Mouse (Mus musculus): ENCODE results near the gene Smarce1.

Gene Smarce1

DNA sequence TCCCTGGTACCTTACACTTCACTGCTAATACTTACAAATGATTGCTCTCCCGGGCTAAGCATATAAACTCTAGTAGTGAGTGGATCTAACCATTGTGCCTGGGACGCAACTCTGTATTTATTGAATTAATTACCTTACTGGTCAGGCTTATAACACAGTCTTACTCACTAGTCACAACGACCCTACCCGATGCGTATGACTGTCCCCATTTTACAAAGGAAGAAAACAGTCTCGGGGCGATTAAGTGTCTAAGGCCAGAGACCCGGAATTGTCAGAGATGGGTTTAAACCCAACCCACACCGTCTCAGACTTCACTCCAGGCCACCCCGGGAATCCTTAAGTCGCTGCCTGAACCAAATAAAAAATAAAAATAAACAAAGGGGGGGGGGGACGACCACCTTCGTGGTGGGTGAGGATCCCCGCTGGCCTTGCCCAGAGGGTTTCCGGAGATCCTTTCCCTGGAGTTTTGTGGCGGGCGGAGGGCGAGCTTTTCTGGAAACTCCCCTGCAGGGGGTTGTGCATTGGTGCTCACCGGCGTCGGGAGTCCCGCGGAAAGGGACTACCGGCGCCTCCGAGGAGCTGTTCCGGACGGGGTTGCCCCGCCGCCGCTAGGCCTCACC is 1.1 kb downstream of the Smarce1 start:
- DNase-seq (ENCODE audit: low read depth, low spot score): no peak

DNA sequence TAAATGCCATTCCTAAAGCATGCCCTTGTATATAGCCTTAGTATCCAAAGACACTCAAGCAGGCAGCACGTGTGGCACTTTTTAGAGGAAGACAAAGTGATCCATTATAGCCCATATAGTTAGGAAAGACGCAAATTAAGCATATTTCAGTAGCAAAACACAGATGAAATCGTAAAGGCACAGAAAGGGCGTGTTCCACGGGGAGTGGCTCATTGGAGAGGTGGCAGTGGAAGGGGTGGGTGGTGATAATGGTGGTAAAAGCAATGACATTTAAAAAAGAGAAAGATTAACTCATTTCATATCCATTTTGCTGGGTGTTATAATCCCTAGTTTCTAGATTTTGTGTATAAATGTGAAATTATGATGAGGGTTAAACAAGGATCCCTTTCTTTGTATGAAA is 4.5 kb downstream of the Smarce1 start:
- no peak for DNase-seq (ENCODE audit: low read depth, low spot score)

DNA sequence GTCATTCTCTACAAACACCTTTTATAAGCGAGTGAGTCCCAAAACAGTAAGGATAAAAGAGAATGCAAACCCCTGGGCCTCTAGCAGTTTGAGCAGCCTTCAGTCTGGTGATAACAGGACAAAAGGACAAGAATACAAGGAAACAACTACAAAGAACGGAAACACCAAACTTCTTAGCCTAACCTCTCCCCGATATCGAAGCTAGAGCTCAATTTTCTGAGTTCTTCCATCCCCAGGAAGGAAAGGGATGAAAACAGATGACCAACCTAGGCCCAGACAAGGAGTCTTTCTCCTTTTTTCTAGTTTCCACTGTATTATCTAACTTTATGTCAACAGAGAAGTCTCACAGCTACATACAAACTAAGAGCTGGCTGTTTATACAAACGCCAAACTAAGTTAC is 7.5 kb downstream of the Smarce1 start:
- no peak for DNase-seq (ENCODE audit: low read depth, low spot score)

DNA sequence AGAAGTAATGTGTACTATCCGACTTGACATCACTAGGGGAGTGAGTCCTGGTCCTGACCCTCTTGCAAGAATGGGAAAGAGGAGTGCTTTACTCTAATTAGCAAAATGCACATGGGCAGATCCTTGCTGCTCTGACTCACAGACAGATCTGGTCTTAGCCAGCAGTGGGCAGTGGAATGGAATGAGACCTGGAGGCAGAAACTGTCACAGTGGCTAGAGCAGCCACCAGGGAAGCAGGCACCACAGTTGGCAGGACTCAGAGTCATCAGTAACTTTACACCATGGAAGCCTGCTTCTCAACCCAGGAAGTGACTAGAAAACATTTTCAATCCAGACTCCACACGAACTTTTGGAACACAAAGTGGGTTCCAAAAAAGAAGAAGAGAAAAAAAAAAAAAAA is 9.0 kb downstream of the Smarce1 start:
- DNase-seq (ENCODE audit: low read depth, low spot score): no peak

DNA sequence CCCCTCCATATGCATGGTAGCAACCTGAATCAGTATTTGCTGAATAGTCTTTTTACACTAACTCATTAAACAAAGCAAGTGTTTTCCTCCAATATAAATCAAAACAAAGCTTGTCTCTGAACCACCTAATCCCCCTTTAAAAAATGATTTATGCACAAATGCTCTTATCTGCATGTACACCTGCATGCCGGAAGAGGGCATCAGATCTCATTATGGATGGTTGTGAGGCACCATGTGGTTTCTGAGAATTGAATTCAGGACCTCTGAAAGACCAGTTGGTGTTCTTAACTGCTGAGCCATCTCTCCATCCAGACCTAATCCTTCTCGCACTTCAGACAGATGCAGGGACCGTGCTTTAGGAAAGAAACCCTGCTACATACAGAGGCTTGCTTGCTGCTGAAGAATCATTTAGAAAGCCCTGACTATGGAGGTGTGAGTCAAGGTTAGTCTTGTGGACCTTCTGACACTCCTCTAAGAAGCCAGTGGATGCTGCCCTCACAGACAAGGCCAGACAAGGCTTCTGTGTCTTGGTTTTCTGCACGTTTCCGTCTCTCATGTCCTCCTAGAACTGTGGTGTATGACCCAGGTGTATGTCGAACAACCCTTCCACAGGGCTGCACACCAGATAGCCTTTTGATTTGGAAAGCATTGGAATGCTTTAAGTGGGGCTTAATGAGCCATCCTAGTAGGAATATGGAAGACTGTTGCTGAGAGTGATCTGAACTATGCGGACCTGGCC is 13.4 kb downstream of the Smarce1 start:
- DNase-seq (ENCODE audit: low read depth, low spot score): no peak

DNA sequence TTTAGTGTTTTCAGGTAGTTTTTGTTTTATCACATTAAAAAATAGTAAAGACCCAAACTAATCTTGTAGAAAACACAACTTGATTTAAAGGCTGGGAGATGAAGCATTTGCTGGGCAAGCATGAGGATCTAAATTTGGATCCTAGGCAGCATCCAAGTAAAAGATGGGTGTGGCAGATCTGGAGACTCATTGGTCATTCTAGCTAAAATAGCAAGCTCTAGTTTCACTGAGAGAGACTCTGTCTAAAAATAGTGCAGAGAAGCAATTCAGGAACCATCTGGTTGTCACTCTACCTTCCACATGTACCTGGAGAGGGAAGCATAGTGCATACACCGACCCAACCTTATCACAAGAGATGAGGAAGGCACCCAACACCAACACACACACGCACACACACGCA is 14.6 kb downstream of the Smarce1 start:
- DNase-seq (ENCODE audit: low read depth, low spot score): no peak

DNA sequence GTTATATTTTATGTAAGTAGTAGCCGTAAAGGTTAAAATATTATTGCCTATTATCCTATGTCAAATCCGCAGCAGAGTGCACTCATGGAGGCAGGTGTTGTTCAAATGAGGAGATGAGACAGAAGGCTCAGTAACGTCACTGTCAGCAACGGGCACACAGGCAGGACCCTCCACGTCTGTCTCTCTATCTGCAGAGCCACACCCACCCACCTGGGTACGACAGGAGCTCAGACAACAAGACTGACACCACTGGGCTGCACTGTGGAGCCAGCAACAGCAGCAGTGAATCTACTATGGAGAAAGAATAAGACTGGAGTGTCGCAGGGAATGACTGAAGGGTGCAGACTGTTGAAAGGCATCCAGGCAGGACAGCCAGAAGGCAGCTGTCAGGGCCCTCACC is 18.1 kb downstream of the Smarce1 start:
- DNase-seq (ENCODE audit: low read depth, low spot score): no peak

DNA sequence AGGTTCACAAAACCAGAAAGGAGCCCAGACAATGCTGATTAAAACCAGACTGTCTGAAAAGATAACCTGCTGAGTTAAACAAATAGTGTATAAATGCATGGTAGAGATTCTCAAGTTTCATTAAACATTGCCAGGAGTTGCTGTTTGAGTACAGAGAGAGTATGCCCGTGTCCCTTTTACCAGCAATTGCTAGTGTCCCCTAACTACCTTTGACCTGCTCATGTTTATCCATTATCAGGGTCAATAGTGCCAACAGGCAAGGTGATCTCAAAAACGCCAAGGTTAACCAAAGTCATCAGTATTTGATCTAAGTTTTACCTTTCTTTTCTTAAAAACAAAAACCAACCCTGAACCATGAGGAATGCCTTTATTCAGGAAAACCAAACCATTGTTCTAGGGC is 18.9 kb downstream of the Smarce1 start:
- DNase-seq (ENCODE audit: low read depth, low spot score): no peak

DNA sequence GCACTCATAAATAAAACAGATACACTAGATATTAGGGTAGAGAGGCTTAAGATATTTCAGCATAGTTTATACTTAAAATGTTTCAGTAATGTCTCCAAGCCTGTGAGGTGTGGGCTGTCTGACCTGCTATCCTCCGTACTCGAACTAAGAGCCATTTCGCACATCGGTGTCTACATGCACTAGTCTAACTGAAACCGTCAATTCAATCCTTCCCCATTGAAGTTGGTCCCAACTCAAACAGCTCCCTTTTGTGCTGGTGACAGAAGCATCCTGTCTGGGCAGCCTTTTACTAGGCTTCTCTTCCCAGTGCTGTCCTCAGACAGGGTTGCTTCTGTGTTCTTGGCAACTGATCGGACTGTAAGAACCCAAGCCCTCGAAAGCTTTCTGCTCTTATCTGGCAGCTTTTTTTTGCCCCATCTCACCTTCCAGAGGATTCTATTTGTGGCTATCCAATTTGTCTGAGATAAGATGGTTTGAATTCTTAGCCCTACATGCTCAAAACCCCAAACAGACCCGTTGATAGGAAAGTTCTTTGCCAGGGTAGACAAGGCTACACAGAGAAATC is 22.6 kb downstream of the Smarce1 start:
- no peak for DNase-seq (ENCODE audit: low read depth, low spot score)

DNA sequence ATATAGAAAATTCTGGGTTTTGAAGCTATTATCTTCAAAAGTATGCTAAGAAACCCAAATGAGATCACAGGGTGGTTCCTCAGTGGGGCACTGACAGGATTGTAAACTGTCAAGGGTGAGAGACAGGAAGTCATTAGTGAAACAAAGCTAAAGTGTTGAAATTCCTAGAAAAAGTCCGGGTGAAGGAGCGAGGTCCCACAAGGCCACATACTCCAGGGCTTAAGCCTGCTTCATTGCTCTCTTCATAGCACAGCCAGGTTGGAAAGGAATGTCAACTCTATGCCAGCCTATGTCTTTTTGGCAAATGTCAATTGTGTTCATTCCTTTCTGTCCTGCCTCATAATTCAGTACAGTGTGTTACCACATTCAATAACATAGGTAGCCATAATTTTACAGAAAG is 23.4 kb downstream of the Smarce1 start:
- DNase-seq (ENCODE audit: low read depth, low spot score): no peak

DNA sequence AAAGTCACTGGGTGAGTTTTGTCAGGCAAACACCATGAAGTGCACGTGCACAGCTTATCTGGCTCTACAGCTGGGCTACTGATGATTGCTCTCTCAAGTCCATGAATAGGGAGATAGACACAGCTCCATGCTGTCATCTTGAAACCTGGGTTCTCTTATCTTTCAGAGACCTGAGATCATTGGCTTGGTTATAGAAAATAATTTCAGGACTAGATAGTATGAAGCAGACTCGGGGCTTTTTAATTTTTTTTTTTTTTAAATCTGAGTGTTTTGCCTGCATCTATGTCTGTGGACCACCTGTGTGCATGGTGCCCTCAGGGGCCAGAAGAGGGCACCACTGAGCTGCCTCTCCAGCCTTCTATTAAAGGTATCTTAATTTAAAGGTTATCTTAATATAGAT is 23.9 kb downstream of the Smarce1 start:
- no peak for DNase-seq (ENCODE audit: low read depth, low spot score)

DNA sequence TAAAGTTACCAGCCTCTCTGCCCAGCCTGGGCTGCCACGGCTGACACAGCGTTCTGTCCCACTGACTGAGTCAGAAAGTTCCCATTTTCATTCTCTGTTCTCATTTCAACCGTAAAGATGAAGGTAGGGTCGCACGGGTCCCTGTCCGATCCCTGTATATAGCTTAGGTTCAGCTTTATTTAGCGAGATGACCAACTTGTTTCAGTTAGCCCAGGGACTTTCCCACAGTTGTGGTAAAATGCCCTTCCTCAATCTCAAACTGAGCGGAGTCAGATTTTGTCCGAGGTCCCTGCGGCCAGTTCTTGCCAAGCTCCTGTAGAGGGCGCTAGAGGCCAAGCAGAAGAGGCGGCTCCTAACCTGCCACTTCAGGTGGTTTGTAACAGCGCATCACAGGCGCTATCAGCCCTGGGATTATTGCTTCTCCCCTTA is 41.6 kb downstream of the Smarce1 start:
- DNase-seq (ENCODE audit: low read depth, low spot score): peak; percentile 74

DNA sequence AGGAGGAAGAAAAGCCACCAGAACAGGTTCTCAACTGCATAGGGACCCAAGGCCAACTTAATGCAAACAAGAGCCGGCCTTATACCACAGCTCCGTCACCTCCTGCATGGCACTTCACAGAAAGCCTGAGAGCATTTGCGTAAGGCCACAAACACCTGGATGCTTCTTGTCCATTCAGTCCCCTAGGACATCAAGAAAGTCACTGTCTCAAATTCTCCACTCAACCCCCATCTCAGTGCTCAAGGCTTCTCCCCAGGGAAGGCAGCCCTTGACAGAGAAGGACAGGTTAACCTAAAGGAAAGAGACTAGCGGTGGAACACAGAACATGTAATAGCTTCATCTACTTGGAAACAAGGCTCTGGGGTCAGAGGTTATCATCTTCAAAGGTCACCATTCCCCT is 43.5 kb downstream of the Smarce1 start:
- DNase-seq (ENCODE audit: low read depth, low spot score): no peak

DNA sequence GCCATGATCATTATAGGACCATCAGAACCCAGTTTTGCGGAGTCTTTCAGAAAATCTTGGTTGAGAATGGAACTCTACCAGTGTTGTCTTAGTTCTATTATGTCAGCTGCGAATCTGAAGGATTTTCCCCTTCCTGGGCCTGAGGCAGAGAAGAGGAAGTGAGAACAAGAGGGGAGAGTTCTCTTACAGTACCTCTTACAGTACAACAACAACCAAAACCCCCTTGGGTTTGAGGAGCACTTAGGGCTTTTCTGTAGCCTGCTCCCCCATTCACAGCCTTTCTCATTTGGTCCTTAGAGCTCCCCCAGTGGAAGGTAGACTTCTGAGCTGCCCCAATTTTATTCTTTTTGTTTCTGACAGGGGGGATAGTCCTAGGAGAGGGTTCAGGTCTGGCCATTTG is 44.0 kb downstream of the Smarce1 start:
- no peak for DNase-seq (ENCODE audit: low read depth, low spot score)

DNA sequence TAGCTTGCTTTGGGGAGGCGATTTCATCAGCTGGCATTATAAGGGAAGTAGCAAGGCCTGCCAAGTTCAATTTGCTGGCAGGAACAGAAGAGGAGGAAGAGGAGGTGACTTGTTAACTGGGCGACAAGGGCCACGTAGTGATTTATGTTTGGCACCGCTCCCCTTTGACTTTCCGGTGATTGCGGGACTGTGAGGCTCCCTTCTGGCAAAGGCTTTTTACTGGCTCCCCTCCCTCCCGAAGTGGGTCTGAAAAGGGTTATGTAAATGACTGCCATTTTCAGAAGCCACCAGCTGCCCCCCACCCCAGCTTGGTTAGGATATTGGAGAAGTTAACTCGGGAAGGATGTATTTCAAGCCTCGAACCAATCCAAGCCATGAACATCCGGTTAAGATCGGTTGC is 48.2 kb downstream of the Smarce1 start:
- DNase-seq (ENCODE audit: low read depth, low spot score): no peak

DNA sequence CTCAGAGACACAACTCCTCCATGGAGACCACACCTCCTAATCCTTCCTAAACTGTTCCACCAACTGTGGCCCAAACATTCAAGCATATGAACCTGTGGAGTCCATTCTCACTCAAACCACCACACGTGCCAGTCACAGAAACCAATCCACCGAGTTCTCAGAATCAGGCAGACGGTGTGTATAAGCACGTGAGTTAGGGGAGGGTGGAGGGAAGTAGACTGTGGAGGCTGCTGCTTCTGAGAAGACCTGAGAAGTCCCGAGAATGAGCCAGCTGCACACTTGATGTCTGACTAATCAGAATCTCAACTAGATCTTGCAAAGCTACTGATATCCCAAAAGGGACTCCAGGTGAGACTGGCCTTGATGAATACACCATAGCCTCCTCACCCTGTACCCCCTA is 50.7 kb downstream of the Smarce1 start:
- no peak for DNase-seq (ENCODE audit: low read depth, low spot score)

DNA sequence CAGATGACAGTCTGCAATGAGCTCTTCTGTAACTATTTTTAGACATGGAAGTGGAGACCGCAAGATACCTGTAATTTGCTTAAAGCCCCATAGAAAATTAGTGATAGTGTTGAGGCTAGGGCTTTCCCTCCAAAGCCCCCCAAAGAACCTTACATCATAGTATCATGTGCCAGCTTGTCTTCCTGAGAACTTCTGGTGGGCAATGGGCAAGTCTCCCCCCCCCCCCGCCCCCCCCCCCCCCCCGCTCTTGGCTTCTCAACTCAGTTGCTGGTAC is 53.0 kb downstream of the Smarce1 start:
- DNase-seq (ENCODE audit: low read depth, low spot score): no peak

DNA sequence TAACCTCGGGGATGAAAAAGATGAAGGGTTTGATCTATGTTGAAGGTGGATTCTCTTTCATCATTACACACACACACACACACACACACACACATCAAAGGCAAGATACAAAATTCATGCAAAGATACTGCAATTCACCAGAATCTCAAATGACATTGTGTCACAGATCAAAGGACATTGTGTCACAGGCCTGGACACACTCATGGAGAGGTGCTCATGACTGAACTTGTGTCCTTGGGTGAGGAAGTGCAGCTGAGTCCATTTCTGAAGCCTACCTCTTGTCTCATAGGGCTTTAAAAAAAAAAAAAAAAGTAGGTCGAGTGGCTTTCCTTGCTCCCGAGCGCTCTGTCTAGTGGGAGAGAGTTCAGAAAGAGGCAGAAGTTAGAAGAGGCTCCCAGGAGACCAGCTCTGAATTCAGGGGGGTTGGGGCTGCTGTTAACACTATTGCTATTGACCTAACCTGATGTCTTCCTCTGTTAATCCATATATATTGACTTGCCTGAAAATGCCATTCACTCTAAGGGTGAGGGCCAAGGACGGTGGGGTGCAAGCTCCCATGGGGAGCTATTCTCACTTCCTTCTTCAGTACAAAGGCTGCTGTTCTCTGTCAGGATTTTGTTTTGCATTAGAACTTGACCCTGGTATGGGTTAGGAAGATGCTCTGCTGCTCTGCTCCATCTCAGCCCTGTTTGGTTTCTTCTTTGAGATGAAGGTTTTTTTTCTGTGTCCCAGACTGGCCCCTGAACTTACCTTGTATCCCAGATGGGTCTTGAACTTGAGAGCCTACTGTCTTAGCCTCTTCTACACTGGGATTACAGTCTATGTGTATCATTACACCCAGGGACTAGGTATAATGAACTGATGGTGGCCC is 53.5 kb downstream of the Smarce1 start:
- no peak for DNase-seq (ENCODE audit: low read depth, low spot score)

DNA sequence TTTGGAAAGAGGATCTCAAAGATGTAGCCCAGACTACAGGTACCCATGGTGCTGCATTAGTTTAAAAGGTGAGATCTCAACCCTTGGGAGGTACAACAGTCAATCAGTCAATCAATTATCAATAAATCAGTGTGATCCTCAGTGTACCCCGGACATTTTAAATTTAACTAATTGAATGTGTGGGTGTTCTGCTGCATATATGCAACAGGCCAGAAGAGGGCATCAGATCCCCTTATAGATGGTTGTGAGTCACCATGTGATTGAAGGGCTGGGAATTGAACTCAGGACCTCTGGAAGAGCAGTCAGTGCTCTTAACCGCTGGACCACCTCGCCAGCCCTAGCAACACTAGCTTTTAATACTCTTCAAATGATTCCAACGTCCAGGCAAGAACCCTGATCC is 58.8 kb downstream of the Smarce1 start:
- no peak for DNase-seq (ENCODE audit: low read depth, low spot score)

DNA sequence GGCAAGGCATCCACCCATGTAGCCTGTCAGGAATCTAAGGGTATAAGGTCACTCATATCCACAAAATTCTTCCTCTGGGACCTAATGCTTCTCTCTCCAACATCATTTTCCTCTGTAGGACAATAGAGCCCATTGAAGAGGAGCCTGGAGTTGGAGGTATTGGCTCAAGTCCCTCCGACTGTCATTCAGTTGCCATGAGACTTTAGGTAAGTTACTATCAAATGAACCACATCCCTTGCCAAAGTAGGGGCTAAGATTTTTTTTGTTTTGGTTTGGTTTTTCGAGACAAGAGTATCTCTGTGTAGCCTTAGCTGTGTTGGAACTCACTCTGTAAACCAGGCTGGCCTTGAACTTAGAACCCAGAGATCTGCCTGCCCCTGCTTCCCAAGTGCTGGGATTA is 59.4 kb downstream of the Smarce1 start:
- DNase-seq (ENCODE audit: low read depth, low spot score): no peak

DNA sequence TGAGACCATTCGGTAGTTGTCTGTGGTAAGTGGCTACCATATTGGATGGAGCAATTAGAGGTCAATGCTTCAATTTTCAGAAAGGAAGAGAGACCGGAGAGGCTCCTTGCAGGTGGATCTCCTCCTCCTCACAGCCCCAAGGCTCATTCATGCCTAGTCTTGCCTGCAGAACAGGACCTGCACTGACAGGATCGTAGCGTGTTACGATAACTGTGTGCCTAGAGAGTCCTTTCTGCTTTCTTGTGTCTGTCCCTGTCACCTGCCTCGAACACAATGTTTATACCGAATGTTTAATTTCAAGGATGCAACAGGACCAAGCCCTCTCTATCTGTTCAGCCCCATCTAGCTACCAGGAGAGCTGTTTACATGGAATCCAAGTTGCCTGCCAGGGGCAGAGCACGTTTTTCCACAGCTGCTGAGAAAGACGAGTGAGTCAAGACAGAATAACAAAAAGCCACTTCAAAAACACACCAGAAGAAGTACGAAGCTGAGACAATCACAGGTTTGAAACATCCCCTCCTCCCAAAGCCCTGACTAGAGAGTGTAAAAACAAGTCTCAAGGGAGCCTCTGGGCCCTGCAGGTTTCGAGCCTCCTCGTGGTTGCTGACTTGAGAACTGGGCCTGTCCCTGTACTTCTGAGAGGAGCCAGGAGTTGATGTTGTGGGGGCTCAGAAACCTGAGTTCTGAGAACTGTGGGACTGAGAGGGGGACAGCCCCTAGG is 60.1 kb downstream of the Smarce1 start:
- no peak for DNase-seq (ENCODE audit: low read depth, low spot score)

DNA sequence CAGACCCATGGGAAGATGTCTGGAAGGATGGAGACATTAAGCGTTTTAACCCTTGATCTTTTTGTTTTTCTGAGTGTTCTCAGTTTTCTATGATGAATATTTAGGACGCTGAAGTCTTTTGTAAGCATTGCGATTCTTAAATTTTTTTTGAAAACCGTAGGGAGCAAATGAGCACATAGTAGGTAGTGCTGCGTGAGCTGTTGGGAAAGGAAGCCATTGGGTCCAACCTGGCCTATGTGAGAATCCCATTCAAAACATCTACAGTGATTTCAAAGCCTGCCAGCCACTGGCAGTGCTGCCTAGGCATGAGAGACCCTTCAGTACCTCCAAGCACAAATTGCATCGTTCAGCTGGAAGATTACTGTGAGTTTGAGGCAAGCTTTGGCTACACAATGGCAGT is 60.8 kb downstream of the Smarce1 start:
- no peak for DNase-seq (ENCODE audit: low read depth, low spot score)

Data from mesoderm, embryonic 11.5 days (tissue).